Mouse (Mus musculus): ENCODE data around the gene R3hdml. TPM values are rescaled to one million over a fixed set of nuclear protein-coding genes. Genes with fewer than 3 reads are reported as not detected.

The R3hdml gene
- polyA plus RNA-seq, 1 experiment from 2014 or later: not detected

GRCm38 (mm10) chr2:163534958-163535524 is 42.9 kb downstream of the R3hdml start:
- Histone ChIP-seq H3K9ac (ENCODE audit: low read depth, low read length) (peak overlapping the region; percentile 50; the same call in 1 of the 2 replicates), H3K4me3 (ENCODE audit: low read depth, low read length) (peak overlapping the region; percentile 25), H3K27ac (ENCODE audit: low read depth, low read length) (no peak overlapping the region), H3K4me1 (ENCODE audit: control insufficient read depth, insufficient read depth, low read length) (no peaks in the 10 kb centered on the region; the same call in 1 of the 2 replicates), H3K4me2 (peak overlapping the region; percentile 75), H3K36me3 (ENCODE audit: control insufficient read depth, insufficient read depth, low read length) (no peaks in the 10 kb centered on the region), H3K27me3 (ENCODE audit: control insufficient read depth, insufficient read depth, low read length) (peaks cover 10% of the 10 kb centered on the region), H3K9me3 (replicated peaks; ENCODE audit: control insufficient read depth, low read length) (no peaks in the 10 kb centered on the region)
- no peak for ATAC-seq (replicated peaks; ENCODE audit: insufficient number of reproducible peaks, low FRiP score, low TSS enrichment)
- 6% methylated on average over 22 of the region's 22 CpGs for WGBS (ENCODE audit: insufficient replicate concordance)

- Histone ChIP-seq H3K4me2 (no peak overlapping the region), H3K9ac (ENCODE audit: low read depth, low read length) (no peak overlapping the region), H3K4me1 (ENCODE audit: control insufficient read depth, insufficient read depth, low read length) (no peaks in the 10 kb centered on the region; the same call in 1 of the 2 replicates), H3K4me3 (ENCODE audit: low read depth, low read length) (no peak overlapping the region), H3K27me3 (ENCODE audit: control insufficient read depth, insufficient read depth, low read length) (peaks cover 11% of the 10 kb centered on the region), H3K9me3 (replicated peaks; ENCODE audit: control insufficient read depth, low read length) (no peaks in the 10 kb centered on the region), H3K36me3 (ENCODE audit: control insufficient read depth, insufficient read depth, low read length) (no peaks in the 10 kb centered on the region), H3K27ac (ENCODE audit: low read depth, low read length) (no peak overlapping the region)
- WGBS (ENCODE audit: insufficient replicate concordance): 69% methylated on average over 5 of the region's 5 CpGs
- ATAC-seq (replicated peaks; ENCODE audit: insufficient number of reproducible peaks, low FRiP score, low TSS enrichment): no peak
Measured at GRCm38 (mm10) chr2:163537443-163537842, 45.3 kb downstream of the R3hdml start.

- no peaks in the 10 kb centered on the region; the same call in 1 of the 2 replicates for H3K4me1 ChIP-seq (ENCODE audit: control insufficient read depth, insufficient read depth, low read length)
- no peaks in the 10 kb centered on the region for H3K36me3 ChIP-seq (ENCODE audit: control insufficient read depth, insufficient read depth, low read length)
- H3K27me3 ChIP-seq (ENCODE audit: control insufficient read depth, insufficient read depth, low read length): peaks cover 11% of the 10 kb centered on the region
- ATAC-seq (replicated peaks; ENCODE audit: insufficient number of reproducible peaks, low FRiP score, low TSS enrichment): no peak
- H3K9ac ChIP-seq (ENCODE audit: low read depth, low read length): no peak overlapping the region
- no peak overlapping the region for H3K27ac ChIP-seq (ENCODE audit: low read depth, low read length)
- H3K4me3 ChIP-seq (ENCODE audit: low read depth, low read length): no peak overlapping the region
- no peaks in the 10 kb centered on the region for H3K9me3 ChIP-seq (replicated peaks; ENCODE audit: control insufficient read depth, low read length)
- H3K4me2 ChIP-seq: no peak overlapping the region
- 88% methylated on average over 2 of the region's 2 CpGs for WGBS (ENCODE audit: insufficient replicate concordance)
Measured at GRCm38 (mm10) chr2:163538410-163538809, 46.3 kb downstream of the R3hdml start.

- no peak for ATAC-seq (replicated peaks; ENCODE audit: insufficient number of reproducible peaks, low FRiP score, low TSS enrichment)
- no peaks in the 10 kb centered on the region for H3K36me3 ChIP-seq (ENCODE audit: control insufficient read depth, insufficient read depth, low read length)
- 66% methylated on average over 13 of the region's 13 CpGs for WGBS (ENCODE audit: insufficient replicate concordance)
- H3K9ac ChIP-seq (ENCODE audit: low read depth, low read length): no peak overlapping the region
- H3K4me2 ChIP-seq: no peak overlapping the region
- no peaks in the 10 kb centered on the region; the same call in 1 of the 2 replicates for H3K4me1 ChIP-seq (ENCODE audit: control insufficient read depth, insufficient read depth, low read length)
- H3K9me3 ChIP-seq (replicated peaks; ENCODE audit: control insufficient read depth, low read length): no peaks in the 10 kb centered on the region
- peaks cover 11% of the 10 kb centered on the region for H3K27me3 ChIP-seq (ENCODE audit: control insufficient read depth, insufficient read depth, low read length)
- H3K4me3 ChIP-seq (ENCODE audit: low read depth, low read length): no peak overlapping the region
- no peak overlapping the region for H3K27ac ChIP-seq (ENCODE audit: low read depth, low read length)
Measured at GRCm38 (mm10) chr2:163539321-163540040, 47.4 kb downstream of the R3hdml start.

- no peaks in the 10 kb centered on the region for H3K9me3 ChIP-seq (replicated peaks; ENCODE audit: control insufficient read depth, low read length)
- no peak overlapping the region for H3K4me2 ChIP-seq
- 71% methylated on average over 9 of the region's 9 CpGs for WGBS (ENCODE audit: insufficient replicate concordance)
- H3K36me3 ChIP-seq (ENCODE audit: control insufficient read depth, insufficient read depth, low read length): no peaks in the 10 kb centered on the region
- no peak for ATAC-seq (replicated peaks; ENCODE audit: insufficient number of reproducible peaks, low FRiP score, low TSS enrichment)
- H3K27ac ChIP-seq (ENCODE audit: low read depth, low read length): no peak overlapping the region
- H3K9ac ChIP-seq (ENCODE audit: low read depth, low read length): no peak overlapping the region
- H3K27me3 ChIP-seq (ENCODE audit: control insufficient read depth, insufficient read depth, low read length): peaks cover 11% of the 10 kb centered on the region
- no peak overlapping the region for H3K4me3 ChIP-seq (ENCODE audit: low read depth, low read length)
- H3K4me1 ChIP-seq (ENCODE audit: control insufficient read depth, insufficient read depth, low read length): no peaks in the 10 kb centered on the region; the same call in 1 of the 2 replicates
Measured at GRCm38 (mm10) chr2:163540231-163541117, 48.4 kb downstream of the R3hdml start.

- Histone ChIP-seq H3K4me3 (ENCODE audit: low read depth, low read length) (no peak overlapping the region), H3K27me3 (ENCODE audit: control insufficient read depth, insufficient read depth, low read length) (peaks cover 4% of the 10 kb centered on the region; the same call in 1 of the 2 replicates)
Measured at GRCm38 (mm10) chr2:163541568-163542182, 49.6 kb downstream of the R3hdml start.

GRCm38 (mm10) chr2:163542674-163543073 is 50.6 kb downstream of the R3hdml start:
- no peak for ATAC-seq (replicated peaks; ENCODE audit: insufficient number of reproducible peaks, low FRiP score, low TSS enrichment)
- no peak overlapping the region for H3K4me2 ChIP-seq
- no peaks in the 10 kb centered on the region; the same call in 1 of the 2 replicates for H3K4me1 ChIP-seq (ENCODE audit: control insufficient read depth, insufficient read depth, low read length)
- 84% methylated on average over 10 of the region's 10 CpGs for WGBS (ENCODE audit: insufficient replicate concordance)
- H3K9me3 ChIP-seq (replicated peaks; ENCODE audit: control insufficient read depth, low read length): no peaks in the 10 kb centered on the region
- no peak overlapping the region for H3K9ac ChIP-seq (ENCODE audit: low read depth, low read length)
- no peak overlapping the region for H3K4me3 ChIP-seq (ENCODE audit: low read depth, low read length)
- H3K27ac ChIP-seq (ENCODE audit: low read depth, low read length): no peak overlapping the region
- peaks cover 4% of the 10 kb centered on the region; the same call in 1 of the 2 replicates for H3K27me3 ChIP-seq (ENCODE audit: control insufficient read depth, insufficient read depth, low read length)
- no peaks in the 10 kb centered on the region for H3K36me3 ChIP-seq (ENCODE audit: control insufficient read depth, insufficient read depth, low read length)

More at GRCm38 (mm10) chr2:163541568-163542182, 49.6 kb downstream of the R3hdml start:
- no peak overlapping the region for H3K4me2 ChIP-seq
- no peak overlapping the region for H3K9ac ChIP-seq (ENCODE audit: low read depth, low read length)
- H3K36me3 ChIP-seq (ENCODE audit: control insufficient read depth, insufficient read depth, low read length): no peaks in the 10 kb centered on the region
- no peak for ATAC-seq (replicated peaks; ENCODE audit: insufficient number of reproducible peaks, low FRiP score, low TSS enrichment)
- WGBS (ENCODE audit: insufficient replicate concordance): 66% methylated on average over 10 of the region's 10 CpGs
- H3K9me3 ChIP-seq (replicated peaks; ENCODE audit: control insufficient read depth, low read length): no peaks in the 10 kb centered on the region
- H3K4me1 ChIP-seq (ENCODE audit: control insufficient read depth, insufficient read depth, low read length): no peaks in the 10 kb centered on the region; the same call in 1 of the 2 replicates
- no peak overlapping the region for H3K27ac ChIP-seq (ENCODE audit: low read depth, low read length)
